Mouse (Mus musculus): ENCODE data around the gene Tifa.
A peak's percentile ranks its signal among the peaks of the same experiment; 100 is the strongest.

Tifa gene

DNA sequence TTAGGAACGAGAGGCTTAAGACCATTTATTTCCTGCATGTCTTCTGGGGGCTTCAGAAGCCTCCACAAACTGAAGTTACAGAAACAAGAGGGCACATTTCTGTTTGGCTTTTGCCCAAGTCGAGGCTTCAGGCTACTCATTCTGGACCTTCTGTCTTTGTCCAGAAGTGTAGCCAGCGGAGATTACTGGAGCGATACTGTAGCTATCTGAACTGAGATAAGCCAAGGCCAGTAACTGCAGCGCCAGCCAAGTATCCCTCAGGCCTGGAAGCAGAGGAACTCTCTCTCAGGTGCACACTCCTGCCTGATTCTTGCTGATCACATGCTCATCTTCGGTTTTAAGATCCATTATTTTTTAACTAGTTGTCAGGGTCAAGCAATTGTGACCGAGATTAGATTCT lies 1.6 kb upstream of the Tifa start:
- no peak for DNase-seq (ENCODE audit: low spot score)

DNA sequence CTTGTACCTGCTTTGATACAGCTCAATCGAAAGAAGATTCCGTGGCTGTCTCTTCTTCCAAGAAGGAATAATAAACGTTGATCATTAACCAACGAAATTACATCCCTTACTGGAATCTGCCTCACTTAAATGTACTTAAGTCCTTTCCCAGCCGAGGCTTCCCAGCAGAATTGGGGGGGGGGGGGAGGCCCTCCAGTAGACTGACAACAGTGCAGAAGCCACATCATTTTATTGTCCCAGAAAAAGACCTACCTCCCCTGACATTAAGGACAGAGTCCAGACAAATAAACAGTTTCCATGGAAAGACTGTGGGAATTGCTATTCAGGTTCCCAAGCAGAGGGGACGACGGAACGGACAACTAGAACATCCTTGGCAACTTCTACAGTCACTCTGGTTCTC lies 686 bp upstream of the Tifa start:
- no peak for DNase-seq (ENCODE audit: low spot score)

DNA sequence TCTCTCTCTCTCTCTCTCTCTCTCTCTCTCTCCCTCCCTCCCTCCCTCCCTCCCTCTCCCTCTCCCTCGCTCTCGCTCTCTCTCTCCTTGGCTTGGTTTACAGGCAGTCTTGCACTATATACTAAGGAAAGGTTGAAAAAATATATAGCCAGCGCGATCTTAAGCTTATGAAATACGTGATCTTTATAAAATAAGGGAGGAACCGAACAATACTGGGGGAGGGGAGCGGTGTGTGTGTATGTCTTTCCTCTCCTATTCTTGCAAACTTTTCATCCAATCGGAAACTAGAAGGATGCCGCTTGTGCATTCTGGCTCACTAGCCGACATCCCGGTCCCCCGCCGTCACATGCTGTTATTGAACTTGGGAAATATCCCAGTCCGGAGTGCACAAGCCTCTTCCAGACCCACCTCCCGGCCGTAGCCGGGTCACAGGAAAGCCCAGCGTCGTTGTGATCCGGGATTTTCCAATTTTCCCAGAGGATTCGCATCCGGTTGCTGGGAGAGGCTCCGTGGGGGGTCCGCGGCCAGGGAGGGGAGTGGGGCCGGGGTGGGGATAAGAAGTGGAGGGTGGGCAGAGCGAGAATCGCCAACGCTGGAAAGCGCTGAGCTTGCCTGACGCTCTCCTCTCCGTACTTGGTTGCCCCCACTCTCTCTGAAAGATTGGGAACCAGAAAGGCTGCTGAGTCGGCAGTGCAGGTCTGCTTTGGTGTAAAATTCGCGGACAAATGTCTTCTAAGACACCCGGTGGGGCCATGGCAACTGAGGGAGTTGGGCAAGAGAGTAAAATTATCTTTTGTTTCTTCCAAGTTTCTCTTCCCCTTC lies 840 bp downstream of the Tifa start:
- DNase-seq (ENCODE audit: low spot score), result peak; percentile 19

DNA sequence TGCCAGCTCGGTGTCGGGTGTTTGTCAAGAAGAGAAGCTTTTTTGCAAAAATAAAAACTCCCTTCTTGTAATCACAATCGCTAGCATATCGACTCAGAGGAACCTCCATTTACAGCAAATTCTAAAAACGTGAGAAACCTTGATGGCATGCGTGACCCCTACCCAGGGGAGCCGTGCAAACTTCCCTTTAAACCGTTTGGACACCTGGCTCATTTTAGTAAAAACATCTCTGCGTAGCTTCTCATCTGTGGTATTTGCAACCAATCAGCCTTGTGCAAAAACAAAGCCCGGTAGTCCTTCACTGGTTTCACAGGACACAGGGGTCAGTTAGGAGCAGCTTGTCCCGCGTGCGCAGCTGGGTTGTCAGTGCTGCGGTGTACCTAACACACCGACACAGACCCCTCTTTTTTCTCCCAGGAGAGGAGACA lies 1.5 kb downstream of the Tifa start:
- DNase-seq (ENCODE audit: low spot score), result no peak

DNA sequence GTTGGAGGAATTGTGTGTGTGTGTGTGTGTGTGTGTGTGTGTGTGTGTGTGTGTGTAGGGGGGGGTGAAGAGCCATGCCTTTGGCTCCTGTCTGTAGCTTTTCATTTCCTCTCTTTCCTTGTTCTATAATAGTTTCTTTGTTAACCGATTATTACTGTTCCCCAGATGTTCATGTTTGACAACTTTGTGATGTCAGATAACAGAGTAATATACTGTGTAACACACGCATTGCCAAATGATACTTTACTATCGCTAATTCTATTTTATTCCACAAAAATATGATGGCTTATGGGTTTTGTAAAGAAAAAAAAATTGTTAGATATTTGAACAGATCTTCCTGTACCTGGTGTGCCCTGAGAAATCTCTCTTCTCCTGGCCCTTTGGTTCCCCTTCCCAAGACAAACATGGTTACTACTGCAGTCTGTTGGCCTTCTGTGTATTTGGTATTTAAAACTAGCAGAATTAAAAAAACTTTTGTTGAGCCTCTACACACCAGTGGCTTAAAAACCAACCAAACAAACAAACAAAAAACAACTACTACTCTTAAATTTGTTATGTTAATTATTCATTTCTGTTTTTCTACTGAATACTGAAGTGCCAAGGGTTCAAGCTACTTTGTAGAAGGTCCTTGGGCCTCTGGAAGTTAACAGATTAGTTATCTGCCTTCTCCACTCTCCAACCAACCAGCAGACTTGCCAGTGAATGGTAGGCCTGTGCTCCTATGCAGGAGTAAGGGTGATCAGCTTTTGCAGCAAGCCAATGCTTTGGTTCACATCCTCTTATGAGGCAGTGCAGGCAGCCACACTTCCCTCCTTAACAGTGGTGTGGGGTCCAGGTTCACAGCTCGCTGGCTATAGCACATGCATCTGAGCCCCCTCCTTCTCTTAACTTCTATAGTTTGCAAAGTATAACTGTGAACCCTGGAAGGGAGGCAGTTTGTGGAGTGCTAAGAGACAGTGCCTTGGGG lies 2.3 kb downstream of the Tifa start:
- DNase-seq (ENCODE audit: low spot score), result no peak

DNA sequence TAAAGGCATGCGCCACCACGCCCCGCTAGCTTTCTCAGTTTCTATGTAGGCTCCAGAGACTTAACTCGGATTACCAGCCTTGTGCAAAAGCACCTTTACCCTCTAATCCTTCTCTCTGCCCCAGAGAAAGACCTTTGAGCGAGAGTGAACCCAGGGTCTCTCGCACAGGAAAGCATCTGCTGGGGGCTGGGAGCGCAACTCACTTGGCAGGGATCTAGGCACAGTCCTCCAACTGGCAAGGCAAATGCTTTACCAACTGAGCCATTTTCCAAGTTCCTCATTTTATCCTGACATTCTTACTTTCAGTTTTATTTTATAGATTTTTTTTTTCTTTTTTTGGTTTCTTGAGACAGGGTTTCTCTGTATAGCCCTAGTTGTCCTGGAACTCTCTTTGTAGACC lies 3.4 kb downstream of the Tifa start:
- DNase-seq (ENCODE audit: low spot score), result no peak

DNA sequence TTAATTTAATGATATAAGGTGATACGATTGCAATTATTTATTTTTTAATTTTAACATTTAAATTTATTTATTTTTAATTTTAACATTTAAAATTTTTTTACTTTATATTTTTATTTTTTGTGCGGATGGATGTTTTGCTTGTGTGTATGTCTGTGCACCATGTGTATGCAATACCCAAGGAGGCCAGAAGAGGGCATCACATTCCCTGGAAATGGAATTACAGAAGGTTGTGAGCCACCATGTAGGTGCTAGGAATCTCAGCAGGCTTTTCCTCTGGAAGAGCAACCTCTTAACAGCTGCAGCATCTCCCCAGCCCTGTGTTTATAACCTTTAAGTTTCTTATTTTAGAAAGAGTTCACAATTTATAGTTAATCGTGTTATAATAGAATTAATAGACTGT lies 6.2 kb downstream of the Tifa start:
- no peak for DNase-seq (ENCODE audit: low spot score)

DNA sequence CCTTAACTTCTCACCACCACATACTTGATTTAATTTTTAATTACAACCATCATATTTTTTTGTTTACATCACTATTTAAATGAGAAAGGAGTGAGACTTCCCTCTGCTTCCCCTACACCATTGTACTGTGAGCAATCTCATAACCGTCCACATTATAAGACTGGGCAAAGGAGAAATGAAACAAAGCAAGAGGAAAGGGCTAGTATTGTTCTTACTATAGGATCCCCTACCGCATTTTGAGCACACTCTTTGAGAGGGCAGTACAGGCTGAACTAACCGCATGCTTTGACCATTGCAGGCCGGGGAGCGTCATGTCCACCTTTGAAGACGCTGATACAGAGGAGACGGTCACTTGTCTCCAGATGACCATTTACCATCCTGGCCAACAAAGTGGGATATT lies 6.7 kb downstream of the Tifa start:
- no peak for DNase-seq (ENCODE audit: low spot score)

DNA sequence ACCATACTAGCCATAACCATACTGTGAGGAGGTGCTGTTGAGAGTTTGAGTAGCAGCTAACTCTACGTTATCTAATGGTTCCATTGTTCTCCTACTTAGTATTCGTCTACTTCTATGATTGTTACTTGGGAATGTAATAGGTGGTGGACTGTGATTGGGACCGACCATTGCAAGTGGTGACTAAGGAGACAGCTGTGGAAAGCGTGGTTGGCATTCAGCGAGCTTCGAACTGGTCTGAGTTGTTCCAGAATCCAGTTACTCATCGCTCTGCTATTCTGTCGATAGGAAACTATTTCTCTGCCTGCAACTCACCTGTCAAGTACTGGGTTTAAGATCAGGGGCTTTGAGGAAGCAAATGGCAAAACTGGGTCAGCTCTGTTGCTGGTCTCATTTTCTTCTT lies 11.6 kb downstream of the Tifa start:
- no peak for DNase-seq (ENCODE audit: low spot score)

DNA sequence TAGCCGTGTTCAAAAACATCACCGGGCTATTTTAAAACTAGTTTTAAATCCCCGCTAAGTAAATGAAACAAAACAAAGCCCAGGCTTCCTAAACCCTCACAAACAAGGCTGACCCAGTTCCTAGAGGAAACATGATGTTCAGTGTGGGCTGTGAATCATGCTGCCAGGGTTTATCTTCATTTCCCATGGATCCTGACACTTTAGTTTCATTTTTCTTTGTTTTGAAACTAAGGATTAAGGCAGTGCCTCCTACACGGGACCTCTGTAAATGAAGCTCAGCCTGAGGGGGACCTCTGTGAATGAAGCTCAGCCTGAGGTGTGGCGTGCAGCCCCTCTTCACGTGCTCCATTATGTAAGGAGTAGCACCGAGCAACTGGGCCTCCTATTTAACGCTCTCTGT lies 13.2 kb downstream of the Tifa start:
- no peak for DNase-seq (ENCODE audit: low spot score)

DNA sequence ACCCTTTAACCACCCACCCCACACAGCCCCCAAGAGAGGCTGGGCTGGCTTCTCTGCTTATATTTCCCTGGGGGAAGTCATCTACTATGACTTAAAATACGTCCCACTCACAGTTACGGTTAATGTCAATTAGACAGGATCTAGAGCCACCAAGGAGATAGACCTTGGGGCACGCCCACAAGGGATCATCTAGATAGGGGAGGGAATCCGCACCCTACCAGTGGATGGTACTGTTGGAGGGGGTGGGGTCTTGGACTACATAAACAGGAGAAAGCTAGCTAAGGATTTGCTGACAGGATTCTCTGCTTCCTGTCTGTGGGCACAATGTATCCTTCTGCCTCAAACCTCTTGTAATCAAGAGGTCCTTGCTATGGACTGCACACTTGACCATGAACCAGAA lies 14.8 kb downstream of the Tifa start:
- no peak for DNase-seq (ENCODE audit: low spot score)

DNA sequence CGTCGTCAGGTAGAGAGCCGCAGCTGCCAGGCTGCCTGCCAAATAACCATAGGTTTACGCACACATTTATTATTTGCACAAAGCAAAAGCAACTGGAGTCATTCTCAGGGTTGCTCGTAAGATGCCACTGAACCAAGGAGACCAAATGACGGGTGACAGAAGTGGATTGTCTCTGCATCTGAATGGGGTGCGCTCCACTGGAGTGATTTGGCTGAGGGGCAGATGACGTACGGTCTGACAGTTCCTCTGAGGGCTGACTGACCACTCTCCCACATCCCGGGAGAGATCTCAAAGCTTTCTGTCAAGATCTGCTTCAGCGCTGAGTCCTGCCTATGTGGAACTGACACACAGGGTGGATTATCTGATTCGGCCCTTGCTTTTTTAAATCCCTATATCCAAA lies 15.5 kb downstream of the Tifa start:
- no peak for DNase-seq (ENCODE audit: low spot score)

DNA sequence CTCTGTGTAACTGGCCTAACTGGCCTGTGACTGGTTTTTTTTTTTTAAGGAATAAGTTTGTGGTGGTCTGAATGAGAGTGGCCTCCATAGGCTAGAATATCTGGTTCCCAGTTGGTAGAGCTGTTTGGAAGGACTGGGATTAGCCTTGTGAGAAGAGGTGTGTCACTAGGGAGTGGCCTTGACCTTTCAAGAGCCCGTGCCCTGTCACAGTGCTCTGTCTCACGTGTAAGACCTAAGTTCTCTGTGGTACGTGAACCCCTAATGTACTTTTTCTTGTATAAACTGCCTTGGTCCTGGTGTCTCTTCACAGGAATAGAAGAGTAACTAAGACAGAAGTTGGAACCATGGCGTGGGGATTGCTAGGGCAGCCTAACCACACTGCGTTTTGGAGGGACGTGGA lies 16.4 kb downstream of the Tifa start:
- no peak for DNase-seq (ENCODE audit: low spot score)

DNA sequence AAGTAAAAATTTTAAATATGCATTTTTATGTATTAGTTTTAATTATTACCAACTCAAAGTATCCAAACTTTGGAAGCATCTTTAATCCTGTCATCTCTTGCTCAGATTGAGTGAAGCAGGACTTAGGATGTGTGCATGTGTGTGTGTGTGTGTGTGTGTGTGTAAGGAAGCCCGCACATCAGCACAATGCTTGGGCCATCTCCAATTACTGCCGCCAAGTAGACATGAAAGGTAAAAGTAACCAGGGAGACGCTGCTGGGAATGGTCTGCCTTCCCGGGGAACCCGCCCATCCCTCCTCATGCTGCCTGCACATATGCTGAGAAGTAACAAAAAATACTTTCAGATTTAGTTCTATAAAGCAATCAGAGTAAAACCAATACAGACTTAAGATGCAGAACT lies 18.2 kb downstream of the Tifa start:
- no peak for DNase-seq (ENCODE audit: low spot score)

DNA sequence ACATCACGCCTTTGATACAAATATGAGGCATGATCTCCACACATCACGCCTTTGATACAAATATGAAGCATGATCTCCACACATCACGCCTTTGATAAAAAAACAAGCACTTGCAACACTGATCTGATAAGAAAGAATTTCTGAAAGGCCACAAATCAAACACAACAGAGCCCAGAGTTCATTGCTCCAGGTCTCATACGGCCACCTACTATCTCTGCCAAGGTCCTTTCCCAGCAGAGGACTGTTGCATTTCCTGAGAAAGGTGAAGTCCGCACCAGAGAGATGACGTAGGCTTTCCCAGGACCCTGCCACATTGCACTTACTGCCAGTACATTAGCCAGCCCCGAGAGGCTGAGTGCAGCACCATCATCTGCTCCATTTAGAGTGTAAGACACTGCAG lies 19.5 kb downstream of the Tifa start:
- DNase-seq (ENCODE audit: low spot score), result no peak

DNA sequence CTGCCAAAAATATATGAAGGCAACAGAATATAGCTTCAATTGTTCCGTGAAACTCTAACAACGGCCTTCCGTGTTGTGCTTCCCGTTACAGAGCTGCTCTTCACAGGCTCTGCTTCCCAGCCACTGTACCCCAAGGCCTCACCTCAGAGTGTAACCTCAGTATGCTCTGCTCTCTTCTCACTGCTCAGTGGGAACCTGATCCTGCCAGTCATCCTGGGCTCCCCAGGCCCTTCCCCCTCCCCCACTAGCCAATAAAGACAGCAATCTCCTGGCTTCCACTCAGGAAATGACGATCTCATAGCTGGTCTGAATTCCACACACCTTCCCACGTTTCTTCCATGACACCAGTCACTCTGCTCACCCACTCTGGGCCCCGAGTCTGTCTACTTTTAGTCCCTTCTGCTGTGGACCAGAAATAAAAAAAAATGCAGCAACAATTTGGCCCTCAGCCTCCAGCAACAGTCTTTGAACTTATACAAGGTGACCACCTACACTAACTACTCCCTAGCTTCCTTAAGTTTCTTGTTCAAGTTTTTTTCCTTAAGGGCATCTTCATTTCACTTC lies 27.6 kb downstream of the Tifa start:
- DNase-seq (ENCODE audit: low spot score), result no peak

DNA sequence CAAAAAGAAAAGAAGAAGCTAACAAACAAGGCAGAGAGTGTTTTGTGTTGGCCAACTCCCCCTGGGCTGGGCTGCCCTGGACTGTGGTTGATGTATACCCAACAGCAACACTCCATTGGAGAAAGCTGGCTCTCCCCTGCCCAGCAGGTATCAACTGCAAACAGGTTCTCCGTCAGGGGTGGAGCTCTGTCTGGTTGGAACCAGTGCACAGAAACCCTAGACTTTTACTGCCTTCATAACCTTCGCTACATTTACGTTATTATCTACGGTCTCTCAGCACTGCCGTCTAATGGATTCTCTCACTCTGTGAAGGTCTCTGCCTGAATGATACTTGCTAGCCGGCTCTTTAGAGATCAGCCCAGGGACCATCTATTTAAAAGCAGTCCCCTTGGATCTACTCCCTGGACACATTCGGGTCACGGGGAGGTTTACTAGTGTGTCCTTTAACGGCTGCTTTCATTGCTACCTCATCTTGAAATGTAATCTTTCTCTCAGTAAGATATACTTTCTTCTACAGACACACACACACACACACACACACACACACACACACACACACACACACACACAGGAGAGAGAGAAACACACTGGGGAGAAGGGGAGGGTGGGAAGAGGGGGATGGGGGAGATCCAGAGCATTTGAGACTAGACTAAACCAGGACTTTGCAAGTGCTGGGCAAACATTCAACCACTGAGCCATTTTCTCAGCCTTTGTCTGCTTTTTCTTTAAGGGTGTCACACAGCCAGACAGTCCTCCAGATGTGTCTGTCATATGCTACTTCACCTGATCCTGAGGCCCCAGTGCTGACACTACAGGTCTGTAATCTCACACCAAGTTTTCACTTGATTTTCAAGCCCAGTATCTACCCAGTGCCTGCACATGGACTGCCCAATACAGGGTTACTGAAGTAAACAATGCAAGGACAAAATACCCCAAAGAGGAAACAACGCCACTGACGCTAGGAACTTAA lies 29.4 kb downstream of the Tifa start:
- DNase-seq (ENCODE audit: low spot score), result no peak

DNA sequence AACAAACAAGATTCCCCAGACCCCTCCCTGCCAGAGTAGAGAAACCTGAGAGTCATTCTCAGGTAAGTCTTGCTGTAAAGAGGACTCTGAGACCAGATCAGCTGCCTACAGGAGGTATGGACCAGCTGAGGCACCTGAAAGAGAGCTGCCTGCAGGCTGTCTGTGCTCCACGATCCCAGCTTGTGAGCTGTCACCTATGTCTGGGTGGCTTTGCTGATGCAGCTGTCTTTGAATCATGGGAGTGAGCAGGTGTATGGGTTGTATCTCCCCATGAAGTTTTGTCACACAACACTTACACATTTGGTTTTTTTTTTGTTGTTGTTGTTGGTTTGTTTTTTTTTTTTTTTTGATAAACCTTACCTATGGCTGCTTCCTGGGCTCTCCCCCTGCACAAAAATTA lies 30.8 kb downstream of the Tifa start:
- no peak for DNase-seq (ENCODE audit: low spot score)

DNA sequence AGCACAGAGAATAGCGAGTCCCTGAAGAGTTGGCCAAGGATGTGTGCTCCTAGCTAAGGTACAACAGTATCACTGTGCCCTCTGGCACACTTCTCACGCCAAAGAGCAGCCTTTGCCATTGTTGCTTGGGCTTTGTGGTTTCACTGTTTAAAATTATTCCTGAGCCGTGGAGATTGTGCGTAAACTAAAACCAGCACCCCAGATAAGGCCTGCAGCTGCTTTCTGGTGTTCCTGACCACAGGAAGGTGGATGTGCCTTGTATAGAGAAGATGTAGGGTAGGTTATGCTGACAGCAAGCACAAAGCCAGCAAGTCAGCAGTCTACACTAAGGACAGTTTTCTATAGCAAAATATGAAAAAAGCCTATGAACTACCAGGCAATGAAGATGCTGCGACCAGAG lies 31.6 kb downstream of the Tifa start:
- no peak for DNase-seq (ENCODE audit: low spot score)

DNA sequence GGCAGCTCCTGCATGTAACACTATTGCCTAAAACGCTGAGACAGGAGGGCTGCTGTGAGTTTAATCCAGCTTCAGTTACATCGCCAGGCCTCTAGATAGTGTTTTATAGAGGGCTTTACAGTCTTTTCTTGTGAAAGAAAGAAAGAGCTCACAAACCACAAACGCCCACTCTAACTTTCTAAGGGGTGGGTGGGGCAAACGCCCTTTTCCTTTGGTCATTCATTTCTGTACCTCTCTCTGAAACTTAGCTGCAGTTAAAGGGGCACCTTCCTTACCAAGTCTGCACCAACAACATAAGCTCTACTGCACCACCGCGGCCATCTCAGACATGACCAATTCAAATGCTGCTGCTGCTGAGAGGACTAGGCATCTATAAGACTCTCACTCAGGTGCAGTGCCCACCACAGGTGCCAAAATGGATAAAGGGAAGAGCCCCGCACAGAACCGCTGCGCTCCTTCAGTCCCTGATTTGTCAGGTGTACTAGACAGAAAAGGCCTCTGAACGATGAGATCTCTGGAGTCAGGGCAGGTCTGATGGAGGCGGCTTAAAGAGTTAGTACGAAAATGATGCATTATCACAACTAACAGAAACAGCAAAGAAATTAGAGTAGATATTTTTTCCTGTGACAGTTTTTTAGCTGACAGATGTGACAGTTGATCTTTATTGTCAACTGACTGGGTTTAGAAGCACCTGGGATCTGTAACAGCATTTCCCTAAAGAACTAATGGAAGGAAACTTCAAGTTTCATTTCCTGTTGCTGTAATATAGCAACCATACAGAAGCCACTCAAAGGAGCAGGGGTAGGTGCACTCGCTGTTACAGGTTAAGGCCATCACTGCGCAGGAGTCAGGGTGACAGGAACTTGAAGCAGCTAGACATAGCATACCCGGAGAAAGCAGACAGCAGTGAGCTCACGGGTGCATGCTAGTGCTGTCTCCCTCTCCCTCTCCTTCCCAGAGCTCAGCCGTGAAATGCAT lies 34.6 kb downstream of the Tifa start:
- DNase-seq (ENCODE audit: low spot score), result peak; percentile 66

DNA sequence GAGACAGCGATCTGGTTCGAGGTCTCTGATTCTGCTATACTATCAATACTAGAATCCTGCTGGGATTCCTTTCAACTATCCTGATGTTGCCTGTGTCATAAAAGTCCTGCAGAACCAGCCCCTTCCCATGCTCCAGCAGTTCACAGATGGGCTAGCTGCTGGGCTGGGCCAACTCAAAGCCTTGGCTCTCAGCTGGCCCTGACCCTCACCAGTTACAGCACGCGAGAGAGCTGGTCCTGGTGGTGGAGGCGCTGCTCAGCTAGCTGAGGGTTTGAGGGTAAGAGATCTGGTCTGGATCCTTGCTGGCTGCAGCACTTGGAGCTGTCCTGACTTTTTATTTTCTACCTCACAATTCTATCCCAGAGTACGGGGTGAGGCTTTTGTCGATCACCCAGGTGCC lies 36.9 kb downstream of the Tifa start:
- DNase-seq (ENCODE audit: low spot score), result no peak
